Mouse (Mus musculus): ENCODE measurements at regions not wholly inside any gene's neighbourhood (a gene's known extent, or its start where the extent isn't known, plus 50 kb on each side); places are given as distances from the start of the nearest gene placed in this dataset.
"Not testable (repeated sequence)": the region's sequence is repeated elsewhere in the genome, so short reads cannot be mapped to it uniquely, and the experiment has no call there.

DNA sequence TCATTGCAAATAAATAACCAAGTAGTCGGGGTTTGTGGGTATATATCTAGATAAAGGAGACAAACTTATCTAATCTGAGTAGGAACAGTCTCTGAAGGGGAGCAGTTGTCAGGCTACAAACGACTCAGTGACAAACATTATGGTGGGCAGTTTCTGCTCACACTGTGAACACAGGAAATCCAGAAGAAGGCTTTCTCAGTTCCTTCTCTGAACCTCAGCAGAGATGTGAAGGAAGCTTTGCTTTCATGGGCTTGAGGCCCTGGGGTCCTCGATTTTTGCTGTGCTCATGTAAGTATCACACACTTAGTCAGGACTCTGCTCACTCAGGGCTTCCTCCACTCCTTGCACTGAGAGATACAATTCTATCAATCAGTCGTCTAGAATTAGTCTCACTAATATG lies 994.7 kb upstream of the Foxg1 start:
- 80% methylated on average over 4 of the region's 4 CpGs for WGBS
- Histone ChIP-seq H3K4me2 (no peak overlapping the region), H3K36me3 (no peaks in the 10 kb centered on the region), H3K9me3 (replicated peaks) (no peaks in the 10 kb centered on the region), H3K4me3 (replicated peaks) (no peak overlapping the region), H3K27me3 (replicated peaks) (no peaks in the 10 kb centered on the region), H3K4me1 (no peaks in the 10 kb centered on the region), H3K27ac (replicated peaks) (no peak overlapping the region), H3K9ac (replicated peaks) (no peak overlapping the region)
- ATAC-seq (ENCODE audit: low FRiP score): no peak

- no peak for ATAC-seq (ENCODE audit: low FRiP score)
Measured at GRCm38 (mm10) chr12:48388192-48388812, 994.2 kb upstream of the Foxg1 start.

DNA sequence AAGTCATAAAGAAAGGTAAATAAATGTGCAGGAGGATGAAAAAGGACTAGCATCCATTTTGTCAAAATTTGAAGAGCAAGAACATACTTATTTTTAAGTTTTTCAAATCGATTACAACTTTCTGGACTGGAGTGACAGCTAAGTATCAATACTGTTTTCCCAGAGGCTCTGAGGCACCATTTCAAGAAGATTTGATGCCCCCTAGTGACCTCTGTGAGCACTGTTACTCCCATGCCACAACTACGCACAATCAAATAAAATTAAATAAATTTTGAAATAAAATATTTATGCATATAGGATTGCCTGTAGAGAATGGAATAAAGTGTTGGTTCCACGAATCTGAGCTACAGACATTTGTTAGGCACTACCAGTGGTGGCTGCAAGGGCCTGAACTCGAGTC lies 991.5 kb upstream of the Foxg1 start:
- Histone ChIP-seq H3K4me3 (replicated peaks) (no peak overlapping the region), H3K36me3 (no peaks in the 10 kb centered on the region), H3K27me3 (replicated peaks) (no peaks in the 10 kb centered on the region), H3K9me3 (replicated peaks) (no peaks in the 10 kb centered on the region), H3K9ac (replicated peaks) (no peak overlapping the region), H3K4me2 (no peak overlapping the region), H3K27ac (replicated peaks) (no peak overlapping the region), H3K4me1 (no peaks in the 10 kb centered on the region)
- WGBS: 61% methylated on average over 4 of the region's 4 CpGs
- ATAC-seq (ENCODE audit: low FRiP score): no peak

More at GRCm38 (mm10) chr12:48388192-48388812, 994.2 kb upstream of the Foxg1 start:
- H3K27ac ChIP-seq (replicated peaks): no peak overlapping the region
- H3K4me1 ChIP-seq: no peaks in the 10 kb centered on the region
- H3K4me2 ChIP-seq: no peak overlapping the region
- no peaks in the 10 kb centered on the region for H3K9me3 ChIP-seq (replicated peaks)
- H3K27me3 ChIP-seq (replicated peaks): no peaks in the 10 kb centered on the region
- no peak overlapping the region for H3K4me3 ChIP-seq (replicated peaks)
- no peak overlapping the region for H3K9ac ChIP-seq (replicated peaks)
- WGBS: 69% methylated on average over 5 of the region's 5 CpGs
- no peaks in the 10 kb centered on the region for H3K36me3 ChIP-seq

- no peak for ATAC-seq (ENCODE audit: low FRiP score)
- Histone ChIP-seq H3K4me3 (replicated peaks) (no peak overlapping the region), H3K9me3 (replicated peaks) (no peaks in the 10 kb centered on the region), H3K36me3 (no peaks in the 10 kb centered on the region), H3K4me1 (no peaks in the 10 kb centered on the region), H3K9ac (replicated peaks) (no peak overlapping the region), H3K4me2 (no peak overlapping the region), H3K27ac (replicated peaks) (no peak overlapping the region), H3K27me3 (replicated peaks) (no peaks in the 10 kb centered on the region)
- WGBS: 89% methylated on average over 4 of the region's 4 CpGs
Measured at GRCm38 (mm10) chr12:48439333-48440046, 943.0 kb upstream of the Foxg1 start.

DNA sequence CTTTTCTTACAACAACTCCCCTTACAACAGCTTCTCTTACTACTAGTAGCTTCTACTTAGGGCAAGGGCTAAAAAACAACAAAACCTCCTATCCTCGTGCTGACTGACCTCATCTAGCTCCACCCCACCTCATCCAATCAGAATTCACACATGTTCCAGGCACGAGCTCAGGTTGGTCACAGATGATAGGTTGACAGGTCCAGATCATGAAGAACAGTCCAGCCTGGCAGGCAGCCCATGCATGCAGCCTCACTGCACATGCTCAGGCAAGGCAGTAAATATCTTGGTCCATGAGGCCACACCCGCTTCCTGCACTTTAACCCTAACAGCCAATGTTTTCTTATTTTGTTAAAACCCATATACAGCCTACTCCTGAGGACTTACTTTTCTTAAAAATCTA lies 933.7 kb upstream of the Foxg1 start:
- H3K9me3 ChIP-seq (replicated peaks); H3K36me3 ChIP-seq; H3K27me3 ChIP-seq (replicated peaks); H3K4me3 ChIP-seq (replicated peaks); ATAC-seq (ENCODE audit: low FRiP score); H3K27ac ChIP-seq (replicated peaks); H3K4me1 ChIP-seq; H3K4me2 ChIP-seq; H3K9ac ChIP-seq (replicated peaks): not testable (repeated sequence)
- WGBS: 85% methylated on average over 3 of the region's 3 CpGs

- Histone ChIP-seq H3K27me3 (replicated peaks) (no peaks in the 10 kb centered on the region), H3K4me1 (no peaks in the 10 kb centered on the region), H3K4me2 (no peak overlapping the region), H3K27ac (replicated peaks) (no peak overlapping the region), H3K36me3 (no peaks in the 10 kb centered on the region), H3K9ac (replicated peaks) (no peak overlapping the region), H3K9me3 (replicated peaks) (no peaks in the 10 kb centered on the region), H3K4me3 (replicated peaks) (no peak overlapping the region)
- ATAC-seq (ENCODE audit: low FRiP score): no peak
- 44% methylated on average over 2 of the region's 2 CpGs for WGBS
Measured at GRCm38 (mm10) chr12:48462392-48462791, 920.1 kb upstream of the Foxg1 start.

GRCm38 (mm10) chr12:48500735-48501134 lies 881.7 kb upstream of the Foxg1 start:
- no peak overlapping the region for H3K9ac ChIP-seq (replicated peaks)
- H3K27ac ChIP-seq (replicated peaks): no peak overlapping the region
- no peak overlapping the region for H3K4me3 ChIP-seq (replicated peaks)
- H3K27me3 ChIP-seq (replicated peaks): no peaks in the 10 kb centered on the region
- no peak for ATAC-seq (ENCODE audit: low FRiP score)
- no peak overlapping the region for H3K4me2 ChIP-seq
- 72% methylated on average over 3 of the region's 3 CpGs for WGBS
- no peaks in the 10 kb centered on the region for H3K36me3 ChIP-seq
- H3K9me3 ChIP-seq (replicated peaks): no peaks in the 10 kb centered on the region
- H3K4me1 ChIP-seq: no peaks in the 10 kb centered on the region

DNA sequence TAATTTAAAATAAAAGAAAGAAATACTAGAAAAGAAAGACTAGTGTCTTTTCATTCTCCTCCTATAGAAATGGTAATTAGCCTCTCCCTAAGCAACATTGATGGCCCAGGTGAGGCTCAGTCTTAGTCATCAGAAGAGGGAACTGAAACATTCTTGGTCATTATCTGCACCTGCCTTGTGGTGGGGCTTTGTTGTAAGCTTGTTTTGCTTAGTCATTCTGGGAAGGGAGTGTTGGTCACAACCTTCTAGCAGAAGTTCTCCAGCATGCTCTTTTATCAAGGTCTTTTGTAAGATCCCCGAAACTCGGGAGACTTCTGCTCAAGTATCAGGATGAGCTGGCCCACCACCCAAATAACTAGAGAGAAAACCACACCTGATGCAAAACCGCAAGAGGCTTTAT lies 870.9 kb upstream of the Foxg1 start:
- 89% methylated on average over 3 of the region's 3 CpGs for WGBS
- Histone ChIP-seq H3K4me2 (no peak overlapping the region), H3K36me3 (no peaks in the 10 kb centered on the region), H3K27ac (replicated peaks) (no peak overlapping the region), H3K27me3 (replicated peaks) (no peaks in the 10 kb centered on the region), H3K4me1 (no peaks in the 10 kb centered on the region), H3K9me3 (replicated peaks) (no peaks in the 10 kb centered on the region), H3K4me3 (replicated peaks) (no peak overlapping the region), H3K9ac (replicated peaks) (no peak overlapping the region)
- ATAC-seq (ENCODE audit: low FRiP score): no peak

GRCm38 (mm10) chr12:48512259-48512658 lies 870.2 kb upstream of the Foxg1 start:
- Histone ChIP-seq H3K36me3 (no peaks in the 10 kb centered on the region), H3K27me3 (replicated peaks) (no peaks in the 10 kb centered on the region), H3K4me1 (no peaks in the 10 kb centered on the region), H3K4me2 (no peak overlapping the region), H3K27ac (replicated peaks) (no peak overlapping the region), H3K4me3 (replicated peaks) (no peak overlapping the region), H3K9me3 (replicated peaks) (no peaks in the 10 kb centered on the region), H3K9ac (replicated peaks) (no peak overlapping the region)
- WGBS: 89% methylated on average over 3 of the region's 3 CpGs
- ATAC-seq (ENCODE audit: low FRiP score): no peak

DNA sequence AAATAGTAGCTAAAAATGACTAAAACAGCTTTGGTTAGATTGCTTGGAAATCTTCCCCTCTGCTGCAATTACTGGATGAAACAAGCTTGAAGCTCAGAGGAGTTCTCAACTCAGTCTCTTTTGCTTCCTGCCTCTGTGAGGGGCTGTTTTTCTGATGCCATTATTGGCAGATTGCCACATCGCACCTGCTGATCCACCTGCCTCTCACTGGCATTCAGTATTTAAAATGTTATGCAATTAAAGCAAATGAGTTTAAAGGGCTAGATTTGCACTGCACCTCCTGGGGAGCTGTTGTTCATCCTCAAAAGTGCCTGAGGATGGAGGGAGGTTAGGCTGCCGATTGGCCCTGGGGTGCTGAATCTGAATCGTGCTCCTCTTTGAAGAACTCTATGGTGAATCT lies 860.5 kb upstream of the Foxg1 start:
- Histone ChIP-seq H3K36me3 (no peaks in the 10 kb centered on the region), H3K9me3 (replicated peaks) (no peaks in the 10 kb centered on the region), H3K27ac (replicated peaks) (no peak overlapping the region), H3K9ac (replicated peaks) (no peak overlapping the region), H3K4me3 (replicated peaks) (no peak overlapping the region), H3K4me1 (no peaks in the 10 kb centered on the region), H3K4me2 (no peak overlapping the region), H3K27me3 (replicated peaks) (no peaks in the 10 kb centered on the region)
- 29% methylated on average over 3 of the region's 3 CpGs for WGBS
- ATAC-seq (ENCODE audit: low FRiP score): no peak

DNA sequence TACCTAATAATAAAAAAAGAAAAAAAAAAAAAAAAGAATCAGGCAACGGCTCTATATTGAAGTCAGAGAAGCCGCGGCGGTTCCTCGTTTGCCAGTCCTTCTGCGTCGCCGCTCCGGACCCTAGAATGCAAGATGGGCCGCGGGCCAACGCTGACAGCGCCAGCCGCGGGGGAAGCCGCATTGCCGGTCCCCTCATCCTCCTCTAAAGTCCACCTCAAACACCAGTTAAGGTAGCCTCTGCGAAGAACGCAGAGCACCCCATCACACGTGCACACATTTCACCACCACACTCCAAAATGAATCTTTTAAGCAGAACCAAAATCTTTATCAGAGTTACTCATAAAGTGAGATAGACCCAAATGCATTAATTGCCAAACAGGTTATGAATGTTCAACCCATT lies 822.8 kb upstream of the Foxg1 start:
- H3K9me3 ChIP-seq (replicated peaks); H3K36me3 ChIP-seq; H3K4me1 ChIP-seq; ATAC-seq (ENCODE audit: low FRiP score); H3K4me3 ChIP-seq (replicated peaks); H3K4me2 ChIP-seq; H3K9ac ChIP-seq (replicated peaks); H3K27me3 ChIP-seq (replicated peaks); H3K27ac ChIP-seq (replicated peaks): not testable (repeated sequence)
- WGBS: 82% methylated on average over 20 of the region's 20 CpGs

GRCm38 (mm10) chr12:48604401-48605197 lies 777.9 kb upstream of the Foxg1 start:
- WGBS: 93% methylated on average over 5 of the region's 5 CpGs
- H3K4me1 ChIP-seq: no peaks in the 10 kb centered on the region

More at GRCm38 (mm10) chr12:48604401-48605197, 777.9 kb upstream of the Foxg1 start:
- H3K4me2 ChIP-seq: no peak overlapping the region
- ATAC-seq (ENCODE audit: low FRiP score): no peak
- no peaks in the 10 kb centered on the region for H3K9me3 ChIP-seq (replicated peaks)
- H3K36me3 ChIP-seq: no peaks in the 10 kb centered on the region
- H3K4me3 ChIP-seq (replicated peaks): no peak overlapping the region
- H3K27ac ChIP-seq (replicated peaks): no peak overlapping the region
- no peaks in the 10 kb centered on the region for H3K27me3 ChIP-seq (replicated peaks)
- no peak overlapping the region for H3K9ac ChIP-seq (replicated peaks)

All from neural tube, embryonic 15.5 days (tissue).